Mouse (Mus musculus): ENCODE results near the gene Slc17a6.

DNA sequence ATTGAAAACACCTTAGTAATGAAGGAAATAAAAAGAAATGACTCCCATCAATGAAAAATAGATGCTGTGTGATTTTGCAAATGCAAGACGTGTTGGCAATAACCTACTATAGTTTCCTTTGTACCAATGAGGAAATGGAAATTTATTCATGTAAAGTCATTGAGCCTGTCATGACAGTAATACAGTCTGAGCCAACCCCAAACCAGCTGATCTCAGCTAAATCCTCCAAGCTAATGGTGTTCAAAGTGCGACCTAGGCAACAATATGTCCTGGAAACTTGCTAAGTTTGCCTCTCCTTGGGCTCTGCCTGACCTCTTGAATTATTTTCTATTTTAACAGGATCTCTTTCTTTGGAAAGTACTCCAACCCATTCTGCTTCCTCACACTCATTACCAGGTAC, 3.4 kb upstream of the Slc17a6 start:
- TF ChIP-seq CTCF (IDR thresholded peaks at IDR 0.05; ENCODE audit: low read depth, low read length) (no peak), POLR2A (IDR thresholded peaks at IDR 0.05; ENCODE audit: insufficient read depth, low read length) (no peak), EP300 (IDR thresholded peaks at IDR 0.05; ENCODE audit: insufficient read depth, low read depth, low read length) (no peak)
